Mouse (Mus musculus): ENCODE data around the gene Epn2. TPM values are rescaled to one million over a fixed set of nuclear protein-coding genes. Genes with fewer than 3 reads are reported as not detected.

Gene Epn2
- polyA plus RNA-seq, 1 experiment from 2014 or later: 41.0 TPM

DNA sequence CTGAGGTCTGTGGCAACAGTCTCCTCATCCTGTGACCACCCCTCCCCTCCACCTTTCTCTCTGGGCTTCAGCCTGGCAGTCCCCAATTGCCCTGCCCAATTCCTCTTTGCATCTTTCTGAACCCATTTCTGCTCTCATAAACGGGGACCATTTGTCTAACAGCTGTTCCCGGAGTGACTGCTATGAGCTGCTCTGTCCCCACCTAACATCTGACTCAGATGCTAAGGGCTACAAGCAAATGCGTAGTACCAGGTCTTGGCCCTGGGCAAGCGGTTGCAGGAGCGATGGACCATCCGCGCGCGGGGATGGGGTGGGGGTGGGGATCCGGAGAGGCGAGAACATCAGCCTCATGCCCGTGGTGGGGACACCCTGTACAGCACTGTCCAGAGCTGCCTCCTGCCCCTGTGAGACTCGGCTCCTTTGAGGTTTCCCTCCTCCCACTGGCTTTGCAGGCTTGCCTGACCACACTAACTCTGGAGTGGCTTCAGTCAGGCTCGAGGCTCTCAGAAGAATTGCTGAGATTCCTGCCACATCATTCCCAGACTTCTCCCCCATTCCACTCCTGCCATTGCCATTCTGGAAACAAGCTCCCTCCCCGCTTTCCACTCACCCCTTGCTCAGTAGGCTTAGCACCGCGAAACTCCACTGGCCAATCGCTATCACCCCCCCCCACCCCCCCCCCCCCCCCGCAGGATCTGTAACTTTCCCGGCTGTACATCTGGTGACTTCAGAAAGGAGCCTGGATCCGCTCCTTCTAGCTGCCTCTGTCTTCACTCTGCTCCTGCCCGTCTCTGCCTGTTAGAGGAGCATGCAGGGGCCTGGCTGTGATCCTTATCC is 36.4 kb upstream of the Epn2 start:
- no peak overlapping the region for H3K9ac ChIP-seq (replicated peaks; ENCODE audit: low read depth)
- peak overlapping the region; percentile 40 for H3K4me2 ChIP-seq (replicated peaks; ENCODE audit: low read depth, low read length)
- no peaks in the 10 kb centered on the region for H3K27me3 ChIP-seq (replicated peaks; ENCODE audit: insufficient read depth, low read length)
- H3K27ac ChIP-seq (ENCODE audit: low read length): peak overlapping the region; percentile 91
- TF ChIP-seq EP300 (IDR thresholded peaks at IDR 0.05): 0 out of 2 replicates have a peak, but pooled peaks have one; percentile 21
- no peak for TF ChIP-seq CTCF (IDR thresholded peaks at IDR 0.05)
- WGBS: 16% methylated on average over 19 of the region's 22 CpGs
- ATAC-seq (peak; percentile 75), DNase-seq (ENCODE audit: low spot score) (peak; percentile 93)
- H3K9me3 ChIP-seq (ENCODE audit: low read length): no peaks in the 10 kb centered on the region
- H3K4me1 ChIP-seq (ENCODE audit: insufficient read depth, low read depth, low read length): peaks cover 12% of the 10 kb centered on the region; the same call in 1 of the 2 replicates
- no peaks in the 10 kb centered on the region for H3K36me3 ChIP-seq (ENCODE audit: insufficient read depth, low read length)
- no peak overlapping the region for H3K4me3 ChIP-seq (ENCODE audit: low read depth, low read length)

DNA sequence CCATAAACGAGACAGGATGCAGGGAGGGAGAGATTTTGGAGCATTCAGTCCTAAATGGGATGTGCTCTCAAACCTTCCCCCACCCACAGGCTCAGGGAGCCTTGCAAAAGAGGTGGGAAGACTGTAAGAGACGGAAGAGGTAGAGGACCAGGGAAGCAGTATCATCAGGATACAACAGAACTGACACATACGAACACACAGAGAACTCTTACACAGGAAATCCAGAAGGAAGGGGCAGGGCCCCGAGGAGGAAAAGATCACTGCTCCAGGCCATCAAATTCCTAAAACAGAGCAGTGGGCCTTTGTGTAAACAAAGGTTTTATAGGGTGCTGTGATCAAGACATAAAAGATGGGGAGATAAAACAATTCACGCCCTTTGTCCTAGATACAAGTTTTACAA is 34.9 kb upstream of the Epn2 start:
- no peak overlapping the region for H3K9ac ChIP-seq (replicated peaks; ENCODE audit: low read depth)
- TF ChIP-seq CTCF (IDR thresholded peaks at IDR 0.05) (no peak), EP300 (IDR thresholded peaks at IDR 0.05) (no peak)
- DNase-seq (ENCODE audit: low spot score): no peak
- peaks cover 12% of the 10 kb centered on the region; the same call in 1 of the 2 replicates for H3K4me1 ChIP-seq (ENCODE audit: insufficient read depth, low read depth, low read length)
- no peaks in the 10 kb centered on the region for H3K9me3 ChIP-seq (ENCODE audit: low read length)
- H3K4me3 ChIP-seq (ENCODE audit: low read depth, low read length): no peak overlapping the region
- peak overlapping the region; percentile 80; the same call in 1 of the 2 replicates for H3K27ac ChIP-seq (ENCODE audit: low read length)
- no peak overlapping the region for H3K4me2 ChIP-seq (replicated peaks; ENCODE audit: low read depth, low read length)
- H3K27me3 ChIP-seq (replicated peaks; ENCODE audit: insufficient read depth, low read length): no peaks in the 10 kb centered on the region
- WGBS: 50% methylated on average over 5 of the region's 5 CpGs
- no peaks in the 10 kb centered on the region for H3K36me3 ChIP-seq (ENCODE audit: insufficient read depth, low read length)
- no peak for ATAC-seq

DNA sequence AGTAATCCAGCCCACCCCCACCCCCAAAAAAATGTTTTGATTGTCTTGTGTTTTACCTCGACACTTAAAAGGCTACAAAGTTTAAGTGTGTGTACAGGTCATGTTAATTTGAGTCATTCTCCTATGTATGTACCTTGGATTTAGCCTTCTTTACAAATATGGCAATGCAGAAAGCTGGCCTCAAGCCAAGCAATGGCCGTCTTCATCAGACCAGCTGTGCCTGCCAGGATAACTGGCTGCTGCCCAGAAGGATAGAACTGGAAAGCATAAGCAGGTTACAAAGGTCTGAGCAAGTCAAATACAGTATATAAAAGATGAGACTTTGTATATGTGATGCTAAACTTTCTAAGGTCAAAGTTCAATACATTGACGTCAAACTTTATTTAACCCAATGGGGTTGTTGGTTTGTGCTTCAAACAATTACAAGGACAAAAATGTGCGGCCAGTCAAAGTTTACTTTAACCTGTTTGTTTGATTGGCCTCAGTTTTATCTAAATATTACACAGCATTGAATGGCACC is 32.7 kb upstream of the Epn2 start:
- H3K9ac ChIP-seq (replicated peaks; ENCODE audit: low read depth): no peak overlapping the region
- H3K4me2 ChIP-seq (replicated peaks; ENCODE audit: low read depth, low read length): no peak overlapping the region
- no peak overlapping the region for H3K27ac ChIP-seq (ENCODE audit: low read length)
- 50% methylated on average over 4 of the region's 4 CpGs for WGBS
- ATAC-seq (no peak), DNase-seq (ENCODE audit: low spot score) (no peak)
- no peaks in the 10 kb centered on the region for H3K36me3 ChIP-seq (ENCODE audit: insufficient read depth, low read length)
- H3K27me3 ChIP-seq (replicated peaks; ENCODE audit: insufficient read depth, low read length): no peaks in the 10 kb centered on the region
- H3K4me3 ChIP-seq (ENCODE audit: low read depth, low read length): no peak overlapping the region
- no peaks in the 10 kb centered on the region for H3K9me3 ChIP-seq (ENCODE audit: low read length)
- TF ChIP-seq CTCF (IDR thresholded peaks at IDR 0.05): no peak
- H3K4me1 ChIP-seq (ENCODE audit: insufficient read depth, low read depth, low read length): peaks cover 9% of the 10 kb centered on the region; the same call in 1 of the 2 replicates

DNA sequence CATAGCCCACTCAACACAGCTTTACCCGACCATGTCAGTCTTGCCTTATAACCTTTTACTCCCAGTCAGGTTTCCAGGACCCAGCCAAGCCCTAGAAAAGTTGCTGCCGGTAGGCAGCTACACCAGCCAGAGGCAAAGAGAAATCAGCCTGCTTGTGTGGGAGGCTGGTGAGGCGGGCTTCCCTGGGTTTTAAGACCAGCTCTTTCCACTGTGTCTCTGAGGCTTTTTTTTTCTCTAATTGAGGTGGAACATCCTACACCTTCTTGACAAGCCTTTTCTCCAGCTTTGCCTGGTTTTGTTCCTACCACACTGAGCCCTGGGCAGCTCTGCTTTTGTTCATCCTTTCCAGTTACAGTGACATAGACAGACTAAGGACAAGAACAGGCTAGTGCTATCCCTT is 31.7 kb upstream of the Epn2 start:
- Histone ChIP-seq H3K9ac (replicated peaks; ENCODE audit: low read depth) (no peak overlapping the region), H3K4me3 (ENCODE audit: low read depth, low read length) (no peak overlapping the region), H3K9me3 (ENCODE audit: low read length) (no peaks in the 10 kb centered on the region), H3K27ac (ENCODE audit: low read length) (no peak overlapping the region), H3K4me1 (ENCODE audit: insufficient read depth, low read depth, low read length) (no peaks in the 10 kb centered on the region; the same call in 1 of the 2 replicates), H3K4me2 (replicated peaks; ENCODE audit: low read depth, low read length) (no peak overlapping the region), H3K27me3 (replicated peaks; ENCODE audit: insufficient read depth, low read length) (no peaks in the 10 kb centered on the region), H3K36me3 (ENCODE audit: insufficient read depth, low read length) (no peaks in the 10 kb centered on the region)
- ATAC-seq (no peak), DNase-seq (ENCODE audit: low spot score) (no peak)
- WGBS: 80% methylated on average over 3 of the region's 3 CpGs
- TF ChIP-seq EP300 (IDR thresholded peaks at IDR 0.05) (no peak), CTCF (IDR thresholded peaks at IDR 0.05) (no peak)

DNA sequence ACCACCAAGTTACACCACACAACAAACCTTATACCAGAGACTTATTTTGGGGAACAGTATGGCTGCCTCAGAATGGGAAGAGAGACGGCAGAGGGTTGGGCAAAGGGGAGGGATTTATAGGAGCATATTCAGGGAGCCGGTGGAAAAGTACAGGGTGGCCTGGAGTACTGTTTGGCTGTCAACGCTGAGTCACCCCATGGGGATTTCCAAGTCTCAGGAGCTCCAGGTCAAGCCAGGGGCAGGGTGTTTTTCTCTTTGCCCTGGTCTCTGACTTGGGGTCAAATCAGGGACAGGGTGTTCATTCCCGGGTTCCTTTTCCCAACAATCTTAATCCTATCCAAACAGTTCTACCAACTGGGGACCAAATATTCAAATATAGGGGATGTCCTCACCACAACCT is 28.6 kb upstream of the Epn2 start:
- H3K4me1 ChIP-seq (ENCODE audit: insufficient read depth, low read depth, low read length): no peaks in the 10 kb centered on the region
- no peak overlapping the region for H3K27ac ChIP-seq (ENCODE audit: low read length)
- H3K4me3 ChIP-seq (ENCODE audit: low read depth, low read length): no peak overlapping the region
- H3K36me3 ChIP-seq (ENCODE audit: insufficient read depth, low read length): no peaks in the 10 kb centered on the region
- H3K4me2 ChIP-seq (replicated peaks; ENCODE audit: low read depth, low read length): no peak overlapping the region
- TF ChIP-seq EP300 (IDR thresholded peaks at IDR 0.05) (no peak), CTCF (IDR thresholded peaks at IDR 0.05) (no peak)
- DNase-seq (ENCODE audit: low spot score): no peak
- no peaks in the 10 kb centered on the region for H3K27me3 ChIP-seq (replicated peaks; ENCODE audit: insufficient read depth, low read length)
- H3K9me3 ChIP-seq (ENCODE audit: low read length): no peaks in the 10 kb centered on the region
- 69% methylated on average over 4 of the region's 4 CpGs for WGBS
- H3K9ac ChIP-seq (replicated peaks; ENCODE audit: low read depth): no peak overlapping the region
- ATAC-seq: no peak

DNA sequence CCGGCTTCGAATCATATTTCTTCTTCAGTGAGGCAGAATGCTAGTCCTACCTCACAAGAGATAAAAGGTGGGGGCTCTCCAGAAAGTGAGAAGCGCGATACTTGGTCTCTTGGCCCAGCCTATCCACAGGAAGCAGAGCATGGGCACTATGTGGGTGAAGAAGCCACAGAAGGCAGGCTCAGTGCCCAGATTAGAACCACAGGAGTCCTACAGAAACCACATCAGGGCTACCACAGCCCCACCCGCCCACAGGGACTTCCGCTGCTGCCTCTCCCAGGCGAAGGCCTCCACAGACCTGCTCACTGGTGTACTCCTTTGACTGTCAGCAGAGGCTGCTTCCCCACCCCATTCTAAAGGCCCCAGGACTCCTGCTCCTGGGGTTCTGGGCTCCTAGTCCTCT is 23.2 kb upstream of the Epn2 start:
- Histone ChIP-seq H3K36me3 (ENCODE audit: insufficient read depth, low read length) (no peaks in the 10 kb centered on the region), H3K9me3 (ENCODE audit: low read length) (no peaks in the 10 kb centered on the region), H3K27me3 (replicated peaks; ENCODE audit: insufficient read depth, low read length) (no peaks in the 10 kb centered on the region), H3K27ac (ENCODE audit: low read length) (no peak overlapping the region), H3K4me3 (ENCODE audit: low read depth, low read length) (no peak overlapping the region), H3K4me1 (ENCODE audit: insufficient read depth, low read depth, low read length) (no peaks in the 10 kb centered on the region), H3K9ac (replicated peaks; ENCODE audit: low read depth) (no peak overlapping the region), H3K4me2 (replicated peaks; ENCODE audit: low read depth, low read length) (no peak overlapping the region)
- TF ChIP-seq EP300 (IDR thresholded peaks at IDR 0.05) (no peak), CTCF (IDR thresholded peaks at IDR 0.05) (no peak)
- ATAC-seq: no peak
- 82% methylated on average over 7 of the region's 7 CpGs for WGBS
- no peak for DNase-seq (ENCODE audit: low spot score)

Measured in lung, postnatal 0 days (tissue).